Mouse (Mus musculus): Measurements from ENCODE around the gene Tgfb1.
A peak's percentile ranks its signal among the peaks of the same experiment; 100 is the strongest.

The Tgfb1 gene

DNA sequence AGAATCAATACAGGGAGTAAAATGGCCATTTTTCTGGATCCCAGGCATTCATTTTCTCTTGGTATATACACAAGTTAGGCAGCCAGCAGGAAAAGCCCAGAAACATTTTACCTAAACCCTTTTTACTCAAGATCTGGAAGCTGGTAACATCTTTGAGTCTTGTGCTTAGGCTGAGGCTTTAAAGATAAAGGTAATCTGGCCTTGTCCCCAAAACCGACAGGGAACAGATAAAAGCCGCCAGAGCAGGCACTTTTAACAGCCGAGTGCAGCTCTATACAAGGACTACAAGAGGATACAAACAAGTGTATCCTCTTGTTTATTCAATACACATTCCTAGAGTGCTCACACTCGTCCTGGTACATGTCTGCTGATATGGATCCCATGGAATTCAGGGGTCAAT is 48.2 kb downstream of the Tgfb1 start:
- no peak for DNase-seq (ENCODE audit: low read depth, low spot score)

DNA sequence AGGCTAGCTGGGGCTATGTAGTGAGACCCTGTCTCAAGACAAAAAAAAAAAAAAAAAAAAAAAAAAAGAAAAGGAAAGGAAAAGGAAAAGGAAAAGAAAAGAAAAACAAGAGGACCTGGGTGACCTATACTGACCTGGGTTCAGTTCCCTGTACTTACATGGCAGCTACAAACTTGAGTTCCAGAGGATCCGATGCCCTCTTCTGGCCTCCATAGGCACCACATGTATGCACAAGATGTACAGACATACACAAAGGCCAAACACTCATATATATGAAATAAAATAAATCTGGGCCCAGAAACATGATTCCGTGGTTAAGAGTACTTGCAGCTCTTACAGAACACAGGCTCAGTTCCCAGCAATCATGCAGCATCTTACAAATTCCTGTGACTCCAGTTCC is 50.1 kb downstream of the Tgfb1 start:
- no peak for DNase-seq (ENCODE audit: low read depth, low spot score)

DNA sequence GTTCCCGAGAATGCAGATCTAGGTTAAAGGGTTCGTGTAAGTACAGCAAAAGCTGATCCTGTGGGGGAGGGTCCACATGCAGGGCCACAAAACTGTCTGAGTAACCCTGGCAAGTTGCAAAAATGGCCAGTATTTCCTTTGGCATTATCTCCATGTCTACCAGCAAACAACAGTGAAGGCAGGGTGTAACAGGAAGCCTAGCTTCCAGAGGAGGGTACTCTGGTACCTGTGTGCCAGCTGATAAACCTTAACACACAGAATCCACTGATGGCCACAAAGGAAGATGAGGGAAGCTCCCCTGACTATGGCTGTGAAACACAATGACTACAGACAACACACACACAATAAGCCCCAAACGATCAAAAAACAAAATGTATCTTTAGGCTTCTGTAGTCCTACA is 51.5 kb downstream of the Tgfb1 start:
- no peak for DNase-seq (ENCODE audit: low read depth, low spot score)

GRCm38 (mm10) chr7:25746844-25747243 is 60.0 kb downstream of the Tgfb1 start:
- no peak for DNase-seq (ENCODE audit: low read depth, low spot score)

DNA sequence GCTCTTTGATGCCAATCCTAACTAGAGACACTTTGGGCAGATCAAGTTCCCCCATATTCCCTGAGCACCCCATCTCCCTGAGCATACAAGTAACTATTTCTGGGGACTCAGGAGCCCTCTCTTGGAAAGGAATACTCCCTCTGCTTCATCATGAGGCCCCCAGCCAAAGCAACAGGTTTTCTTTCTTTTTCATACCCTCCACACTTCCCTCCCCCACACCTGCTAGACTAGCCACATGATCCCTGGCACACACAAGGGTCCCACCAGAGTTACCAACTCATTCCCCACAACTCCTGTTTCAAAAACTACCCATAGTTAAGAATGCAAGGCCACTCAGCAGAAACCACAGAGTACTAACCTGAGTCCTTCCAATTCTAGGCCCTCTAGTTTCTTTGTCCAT is 66.3 kb downstream of the Tgfb1 start:
- DNase-seq (ENCODE audit: low read depth, low spot score): no peak

- DNase-seq (ENCODE audit: low read depth, low spot score): peak; percentile 12
Measured at GRCm38 (mm10) chr7:25753643-25754438, 67.0 kb downstream of the Tgfb1 start.

DNA sequence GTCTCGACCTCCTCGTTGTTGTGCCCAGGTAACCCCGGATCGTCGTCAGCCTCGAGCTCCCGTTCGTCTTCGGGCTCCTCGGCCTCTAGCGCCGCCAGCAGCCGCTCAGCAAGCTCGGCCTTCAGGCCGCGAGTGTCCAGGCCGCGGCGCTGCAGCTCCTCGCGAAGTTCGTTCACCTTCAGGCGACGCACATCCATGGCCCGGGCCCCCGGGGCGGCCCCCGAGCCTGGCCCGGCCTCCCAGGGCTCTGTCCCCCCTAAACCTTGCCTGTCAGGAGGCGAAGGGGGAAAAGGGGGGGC is 67.6 kb downstream of the Tgfb1 start:
- no peak for DNase-seq (ENCODE audit: low read depth, low spot score)
